Mouse (Mus musculus) testis, postnatal 14 days (tissue): Measurements from ENCODE around the gene Selenoo.

ENCODE experiments used
- DNase-seq: peaks from one replicate; pipeline ENCODE4 v3.0.0; 2021; ENCODE audit warnings: low spot score

Selenoo gene

DNA sequence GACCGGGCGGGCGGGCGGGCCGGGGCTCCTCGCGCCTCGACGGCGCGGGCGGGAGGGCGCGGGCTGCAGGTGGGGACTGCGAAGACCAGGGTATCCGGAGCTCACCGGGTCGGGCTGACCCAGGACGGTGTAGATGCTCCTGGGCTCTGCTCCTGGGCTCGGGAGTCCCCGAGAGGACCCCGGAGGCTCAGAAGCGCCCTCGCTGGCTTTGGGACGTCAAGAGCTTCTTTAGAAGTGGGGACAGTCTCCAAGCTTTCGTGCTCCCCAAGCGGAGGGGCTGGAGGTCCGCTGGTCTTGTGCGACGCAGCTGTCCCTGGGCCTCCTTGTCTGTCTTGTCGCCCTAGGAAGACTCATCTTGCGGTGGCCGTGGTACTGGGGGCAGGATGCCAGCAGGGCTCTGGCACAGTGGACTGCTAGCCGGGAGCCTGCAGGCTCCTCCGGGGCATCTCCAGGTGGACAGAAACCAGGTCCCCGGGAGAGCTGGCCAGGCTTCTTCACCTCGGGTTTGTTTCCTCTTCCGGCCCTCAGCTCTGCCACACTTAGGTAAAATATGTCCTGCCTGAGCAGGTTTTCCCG is 12.6 kb upstream of the Selenoo start:
- DNase-seq, result peak; percentile 58

GRCm38 (mm10) chr15:89078208-89078836 is 10.6 kb upstream of the Selenoo start:
- DNase-seq, result no peak

GRCm38 (mm10) chr15:89083906-89084305 is 5.0 kb upstream of the Selenoo start:
- no peak for DNase-seq

GRCm38 (mm10) chr15:89084826-89085225 is 4.1 kb upstream of the Selenoo start:
- DNase-seq, result no peak

DNA sequence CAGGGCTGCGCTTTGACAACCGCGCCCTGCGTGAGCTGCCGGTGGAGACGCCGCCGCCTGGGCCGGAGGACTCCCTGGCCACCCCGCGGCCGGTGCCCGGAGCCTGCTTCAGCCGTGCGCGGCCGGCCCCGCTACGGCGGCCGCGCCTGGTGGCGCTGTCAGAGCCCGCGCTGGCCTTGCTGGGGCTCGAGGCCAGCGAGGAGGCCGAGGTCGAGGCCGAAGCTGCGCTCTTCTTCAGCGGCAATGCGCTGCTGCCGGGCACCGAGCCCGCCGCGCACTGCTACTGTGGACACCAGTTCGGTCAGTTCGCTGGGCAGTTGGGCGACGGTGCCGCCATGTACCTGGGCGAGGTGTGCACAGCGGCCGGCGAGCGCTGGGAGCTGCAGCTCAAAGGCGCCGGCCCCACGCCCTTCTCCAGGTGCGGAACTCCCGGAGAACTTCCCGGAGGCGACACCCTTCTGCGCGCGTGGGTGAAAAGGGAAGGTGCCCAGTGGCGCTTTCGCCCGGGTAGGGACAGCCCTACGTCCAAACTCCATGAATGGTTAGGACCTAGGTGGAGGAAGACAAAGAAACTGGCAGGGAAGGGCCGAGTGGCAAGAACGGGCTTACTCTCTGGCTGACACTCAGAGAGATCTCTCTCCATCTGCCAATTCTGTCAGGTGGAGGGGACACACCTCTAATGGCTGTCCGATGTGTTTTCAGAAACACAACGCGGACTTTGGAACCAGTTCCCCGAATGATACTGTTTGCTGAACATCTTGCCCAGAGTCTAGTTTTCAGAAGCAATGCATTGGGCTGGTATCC is 566 bp downstream of the Selenoo start:
- peak; percentile 45 for DNase-seq

DNA sequence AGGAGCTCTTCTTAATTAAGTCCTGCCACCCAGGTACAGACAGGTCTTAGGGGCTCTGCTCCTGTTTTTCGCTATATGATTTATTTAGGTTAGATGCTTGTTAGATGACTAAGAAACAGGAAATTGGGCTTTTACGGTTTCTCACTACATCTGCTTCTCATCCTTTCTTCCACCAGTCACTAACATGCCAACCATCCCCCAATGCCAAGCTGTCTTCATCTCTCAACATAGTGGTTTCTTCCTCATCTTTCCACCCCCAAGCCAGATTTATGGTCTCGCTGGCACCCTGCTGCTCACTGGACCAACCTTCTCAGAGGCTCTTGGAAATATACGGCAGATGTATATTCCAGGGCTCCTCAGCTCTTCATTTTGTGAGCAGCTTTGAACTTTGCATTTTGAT is 1.8 kb downstream of the Selenoo start:
- DNase-seq, result no peak

- no peak for DNase-seq
These were observed 3.3 kb downstream of the Selenoo start for GRCm38 (mm10) chr15:89092181-89092580.

- DNase-seq, result no peak
These were observed 8.6 kb downstream of the Selenoo start for GRCm38 (mm10) chr15:89097450-89097849.

DNA sequence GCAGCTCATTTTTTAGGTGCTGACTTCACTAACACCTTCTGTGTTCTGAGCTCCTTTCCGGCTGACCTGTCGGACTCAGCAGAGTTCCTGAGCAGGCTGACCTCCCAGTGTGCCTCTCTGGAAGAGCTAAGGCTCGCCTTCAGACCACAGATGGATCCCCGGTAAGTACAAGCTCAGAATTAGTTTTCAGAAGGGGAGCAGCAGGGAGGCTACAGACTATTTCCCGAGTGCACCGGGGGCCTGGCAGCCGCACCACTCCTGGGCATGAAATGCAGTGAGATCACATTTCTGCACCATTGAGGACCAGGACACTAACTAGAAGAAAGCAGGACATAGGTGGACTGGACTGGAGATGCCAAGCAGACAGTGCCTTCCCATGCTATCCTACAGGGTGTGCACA is 9.7 kb downstream of the Selenoo start:
- DNase-seq, result no peak

- no peak for DNase-seq
These were observed 11.9 kb downstream of the Selenoo start for GRCm38 (mm10) chr15:89100823-89101222.

DNA sequence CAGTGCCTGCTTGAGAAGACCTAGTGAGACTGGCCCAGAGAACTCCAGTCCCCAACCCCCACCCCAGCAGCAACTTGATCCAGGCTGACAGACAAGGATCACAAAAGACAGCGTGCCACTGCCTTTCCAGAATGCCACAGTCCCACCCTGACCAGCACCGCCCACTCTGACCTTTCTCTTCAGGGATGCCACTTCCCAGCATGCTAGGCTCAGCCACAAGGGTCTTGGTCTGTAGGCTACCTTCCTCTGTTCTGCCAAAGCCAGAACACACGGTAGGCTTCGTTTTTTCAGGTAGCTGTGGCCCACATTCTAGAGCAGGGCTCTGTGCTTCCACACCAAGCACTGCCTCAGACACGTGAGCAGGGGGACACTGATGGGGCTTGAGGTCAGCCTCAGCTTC is 13.8 kb downstream of the Selenoo start:
- no peak for DNase-seq

GRCm38 (mm10) chr15:89103921-89104320 is 15.0 kb downstream of the Selenoo start:
- no peak for DNase-seq

- DNase-seq, result no peak
These were observed 15.5 kb downstream of the Selenoo start for GRCm38 (mm10) chr15:89104425-89104824.

DNA sequence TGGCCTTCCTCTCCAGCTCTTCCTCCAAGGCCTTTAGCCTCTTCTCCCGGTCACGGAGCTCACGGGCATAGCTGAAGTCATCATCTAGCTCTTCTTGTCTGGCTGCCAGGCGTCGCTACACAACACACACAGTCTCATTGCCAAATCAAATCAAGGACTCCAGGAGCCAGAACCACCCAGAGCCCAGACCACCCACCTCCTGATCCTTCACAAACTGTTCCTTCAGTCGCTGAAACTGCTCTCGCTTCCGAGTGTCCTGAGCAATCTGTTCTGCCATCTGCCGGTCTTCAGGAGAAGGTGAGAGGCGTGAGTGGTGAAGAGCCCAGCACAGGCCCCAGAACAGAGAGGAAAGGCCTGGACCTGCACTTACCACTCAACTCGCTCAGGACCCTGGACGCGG is 17.2 kb downstream of the Selenoo start:
- DNase-seq, result no peak

- no peak for DNase-seq
These were observed 18.1 kb downstream of the Selenoo start for GRCm38 (mm10) chr15:89106976-89107375.

- peak; percentile 37 for DNase-seq
These were observed 21.3 kb downstream of the Selenoo start for GRCm38 (mm10) chr15:89110147-89110546.

- DNase-seq, result no peak
These were observed 29.1 kb downstream of the Selenoo start for GRCm38 (mm10) chr15:89118007-89118406.

GRCm38 (mm10) chr15:89122649-89123366 is 33.9 kb downstream of the Selenoo start, which contains the start of gene Tubgcp6:
TSS of gene Tubgcp6 (minus strand) at chr15:89123112.
- DNase-seq, result peak; percentile 94

DNA sequence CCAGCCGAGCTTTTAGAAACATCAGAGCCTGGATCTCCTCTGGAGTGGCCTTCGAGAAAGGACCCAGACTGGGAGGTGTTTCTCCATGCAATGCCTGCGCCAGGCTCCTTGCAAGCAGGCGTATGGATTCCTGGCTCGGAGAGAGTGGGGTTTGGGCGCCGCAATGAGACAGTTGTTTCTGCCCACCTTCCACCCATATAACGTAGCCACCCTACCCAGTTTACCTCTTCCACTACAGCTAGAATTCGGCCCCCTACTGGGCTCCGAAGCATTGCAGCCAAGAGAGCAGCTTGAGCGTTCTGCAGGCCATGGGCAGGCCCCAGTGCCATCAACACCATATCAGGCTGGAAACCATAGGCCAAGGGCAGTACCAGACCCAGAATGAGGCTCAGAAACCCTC is 34.7 kb downstream of the Selenoo start:
- no peak for DNase-seq

GRCm38 (mm10) chr15:89124312-89124711 is 35.4 kb downstream of the Selenoo start:
- no peak for DNase-seq

GRCm38 (mm10) chr15:89125351-89125750 is 36.5 kb downstream of the Selenoo start:
- DNase-seq, result no peak

DNA sequence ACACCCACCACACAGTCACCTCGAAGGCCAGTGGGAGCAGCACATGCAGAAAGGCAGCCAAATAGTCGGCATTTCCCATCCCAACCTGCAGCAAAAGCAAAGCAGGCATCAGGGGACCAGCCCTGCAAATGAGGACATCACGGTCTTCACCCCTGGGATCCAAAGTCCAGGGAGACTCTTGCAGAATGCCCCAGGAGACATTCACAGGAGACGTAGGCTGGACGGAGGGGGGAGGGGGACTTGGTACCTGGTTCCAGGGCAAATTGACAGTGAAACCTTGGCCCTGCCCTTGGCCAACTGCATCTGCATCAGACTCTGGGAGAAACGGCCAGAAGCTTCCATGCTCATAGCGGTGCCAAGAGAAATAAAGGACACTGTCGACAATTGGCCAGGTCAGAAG is 37.7 kb downstream of the Selenoo start:
- DNase-seq, result no peak
